Mouse (Mus musculus) bone marrow macrophage, adult 2 months (primary cell): ENCODE measurements around the gene Abcc9. TPM values are rescaled to one million over a fixed set of nuclear protein-coding genes. Genes with fewer than 3 reads are reported as not detected.

Source experiments
- H3K27ac ChIP-seq: 2 replicates; pipeline ENCODE4 v1.5.1; 2012; ENCODE audit warnings: low read depth, low read length; ENCODE audit not compliant: insufficient read depth
- H3K4me1 ChIP-seq: 2 replicates; pipeline ENCODE4 v1.6.1; 2012; ENCODE audit warnings: low read length; ENCODE audit not compliant: control insufficient read depth, insufficient read depth
- H3K4me3 ChIP-seq: 2 replicates; pipeline ENCODE4 v1.5.1; 2012; ENCODE audit warnings: mild to moderate bottlenecking, low read length, moderate library complexity; ENCODE audit not compliant: insufficient read depth
- CTCF ChIP-seq: IDR thresholded peaks from 2 replicates; pipeline ENCODE4 v1.5.1; 2012; ENCODE audit warnings: low read depth, mild to moderate bottlenecking, low read length, moderate library complexity
- POLR2A ChIP-seq: IDR thresholded peaks from 2 replicates; pipeline ENCODE4 v1.6.1; 2012; ENCODE audit warnings: mild to moderate bottlenecking, low read depth, low read length, borderline replicate concordance
- polyA plus RNA-seq: library from polyadenylated mRNA; stranded (reverse); fragments of >200 nt; gene quantifications from 2 replicates; pipeline ENCODE4 v1.2.4, GENCODE M21; 2012; ENCODE audit not compliant: missing spikeins, insufficient read depth, insufficient read length

Gene Abcc9
- polyA plus RNA-seq, 1 experiment: not detected

- Histone ChIP-seq H3K4me1 (no peaks in the 10 kb centered on the region), H3K4me3 (no peak overlapping the region), H3K27ac (no peak overlapping the region)
- TF ChIP-seq CTCF (no peak), POLR2A (no peak)
Measured at GRCm38 (mm10) chr6:142738225-142738624, 36.1 kb upstream of the Abcc9 start.

GRCm38 (mm10) chr6:142735302-142736005, 33.3 kb upstream of the Abcc9 start:
- no peak overlapping the region for H3K27ac ChIP-seq
- TF ChIP-seq CTCF (no peak), POLR2A (no peak)
- H3K4me1 ChIP-seq: no peaks in the 10 kb centered on the region
- H3K4me3 ChIP-seq: no peak overlapping the region

- no peak overlapping the region for H3K4me3 ChIP-seq
- TF ChIP-seq POLR2A (no peak), CTCF (no peak)
- H3K4me1 ChIP-seq: no peaks in the 10 kb centered on the region
- no peak overlapping the region for H3K27ac ChIP-seq
Measured at GRCm38 (mm10) chr6:142732567-142733290, 30.6 kb upstream of the Abcc9 start.

GRCm38 (mm10) chr6:142726032-142726431, 23.9 kb upstream of the Abcc9 start:
- Histone ChIP-seq H3K4me1 (no peaks in the 10 kb centered on the region), H3K4me3 (no peak overlapping the region)

GRCm38 (mm10) chr6:142721731-142722130, 19.6 kb upstream of the Abcc9 start:
- H3K4me3 ChIP-seq: no peak overlapping the region
- H3K27ac ChIP-seq: no peak overlapping the region
- H3K4me1 ChIP-seq: no peaks in the 10 kb centered on the region
- TF ChIP-seq CTCF (no peak), POLR2A (no peak)

More at GRCm38 (mm10) chr6:142726032-142726431, 23.9 kb upstream of the Abcc9 start:
- TF ChIP-seq CTCF (no peak), POLR2A (no peak)
- no peak overlapping the region for H3K27ac ChIP-seq

GRCm38 (mm10) chr6:142720641-142721040, 18.5 kb upstream of the Abcc9 start:
- no peak for TF ChIP-seq POLR2A
- TF ChIP-seq CTCF: no peak

GRCm38 (mm10) chr6:142718167-142718566, 16.1 kb upstream of the Abcc9 start:
- peaks cover 3% of the 10 kb centered on the region; the same call in 1 of the 2 replicates for H3K4me1 ChIP-seq
- no peak overlapping the region for H3K4me3 ChIP-seq
- TF ChIP-seq CTCF (no peak), POLR2A (no peak)
- no peak overlapping the region for H3K27ac ChIP-seq

More at GRCm38 (mm10) chr6:142720641-142721040, 18.5 kb upstream of the Abcc9 start:
- Histone ChIP-seq H3K27ac (no peak overlapping the region), H3K4me1 (no peaks in the 10 kb centered on the region), H3K4me3 (no peak overlapping the region)

GRCm38 (mm10) chr6:142717186-142717585, 15.1 kb upstream of the Abcc9 start:
- H3K27ac ChIP-seq: no peak overlapping the region
- H3K4me1 ChIP-seq: peaks cover 3% of the 10 kb centered on the region; the same call in 1 of the 2 replicates
- no peak overlapping the region for H3K4me3 ChIP-seq
- TF ChIP-seq CTCF (no peak), POLR2A (no peak)

GRCm38 (mm10) chr6:142715026-142715425, 12.9 kb upstream of the Abcc9 start:
- TF ChIP-seq POLR2A (no peak), CTCF (no peak)
- H3K4me3 ChIP-seq: no peak overlapping the region
- H3K27ac ChIP-seq: peak overlapping the region; percentile 2; the same call in 1 of the 2 replicates
- peaks cover 5% of the 10 kb centered on the region for H3K4me1 ChIP-seq

GRCm38 (mm10) chr6:142711106-142711505, 9.0 kb upstream of the Abcc9 start:
- no peak overlapping the region for H3K4me3 ChIP-seq
- H3K4me1 ChIP-seq: peaks cover 14% of the 10 kb centered on the region
- TF ChIP-seq CTCF: no peak
- no peak for TF ChIP-seq POLR2A
- H3K27ac ChIP-seq: no peak overlapping the region
